Mouse (Mus musculus) E14TG2a.4 (cell line): Measurements from ENCODE around the gene Ssh1.

Source experiments
- CTCF ChIP-seq: conservative IDR thresholded peaks from 2 replicates; pipeline ENCODE4 v1.5.1; 2014; ENCODE audit warnings: low read length
- NANOG ChIP-seq: IDR thresholded peaks from 2 replicates; pipeline ENCODE4 v1.6.1; 2014; ENCODE audit warnings: borderline replicate concordance, low read length, mixed read lengths

GRCm38 (mm10) chr5:113924608-113925007 is 69.1 kb downstream of the Ssh1 start:
- TF ChIP-seq CTCF (no peak), NANOG (no peak)
